Mouse (Mus musculus): ENCODE measurements around the gene Zbtb3. TPM values are rescaled to one million over a fixed set of nuclear protein-coding genes. Genes with fewer than 3 reads are reported as not detected.

The Zbtb3 gene
- total and polyA plus RNA-seq, 3 experiments: 1.2 to 2.5 (median 2.2) TPM

- Histone ChIP-seq H3K9me3 (replicated peaks; ENCODE audit: low read length) (no peaks in the 10 kb centered on the region), H3K79me2 (replicated peaks; ENCODE audit: control insufficient read depth, extremely low read depth, insufficient read depth, poor library complexity, severe bottlenecking) (no peaks in the 10 kb centered on the region), H3K9ac (ENCODE audit: insufficient read depth, low read depth) (no peak overlapping the region), H3K4me2 (ENCODE audit: insufficient read depth, low read depth, poor library complexity, severe bottlenecking) (no peak overlapping the region), H3K36me3 (replicated peaks in 1 of 2; ENCODE audit: control insufficient read depth in 1 of 2, insufficient read depth in 1 of 2, low read length in 1 of 2) (peaks cover 20 to 27% of the 10 kb centered on the region in 2 experiments), H3K4me3 (replicated peaks in 1 of 3; ENCODE audit: low read depth in 2 of 3, low read length in 2 of 3, poor library complexity in 1 of 3) (no peak overlapping the region), H3K27me3 (replicated peaks) (no peaks in the 10 kb centered on the region), H3K4me1 (ENCODE audit: control insufficient read depth in 1 of 2, insufficient read depth in 2 of 2) (no peaks in the 10 kb centered on the region), H3K27ac (ENCODE audit: insufficient read depth, low read depth) (no peak overlapping the region)
- dilution Hi-C loops (cut with MboI; ENCODE audit: extremely low pct_ligation_motif_present, extremely low pct_unique_long_range_greater_than_20kb, low sequenced_read_pairs) (no loop called here), in situ Hi-C loops (cut with MboI; ENCODE audit: low pct_ligation_motif_present, low pct_unique_long_range_greater_than_20kb, low sequenced_read_pairs) (no loop called here)
- TF ChIP-seq EP300 (IDR thresholded peaks at IDR 0.05; ENCODE audit: low read length): no peak
- TF ChIP-seq TBP (conservative IDR thresholded peaks at IDR 0.05; ENCODE audit: low read depth, low read length): no peak
- TF ChIP-seq E2F4 (IDR thresholded peaks at IDR 0.05; ENCODE audit: insufficient replicate concordance, low read depth, low read length): no peak
- TF ChIP-seq JUN (IDR thresholded peaks at IDR 0.05; ENCODE audit: insufficient read depth, low read depth, low read length): no peak
- no peak for TF ChIP-seq JUND (conservative IDR thresholded peaks at IDR 0.05; ENCODE audit: low read depth, low read length)
- no peak for TF ChIP-seq USF1 (IDR thresholded peaks at IDR 0.05; ENCODE audit: low read depth, low read length)
- peak; percentile 7 for TF ChIP-seq RAD21 (IDR thresholded peaks at IDR 0.05; ENCODE audit: low read depth, low read length)
- TF ChIP-seq SMC3 (IDR thresholded peaks at IDR 0.05; ENCODE audit: low read depth, low read length): peak; percentile 35
- TF ChIP-seq KAT2A (IDR thresholded peaks at IDR 0.05; ENCODE audit: insufficient replicate concordance, low read length): no peak
- peak in 1 of 2 experiments; percentile 47; a peak in 2 of 4 replicates for TF ChIP-seq CTCF (conservative IDR thresholded peaks at IDR 0.05 in 1 of 2, IDR thresholded peaks at IDR 0.05 in 1 of 2; ENCODE audit: low read depth in 2 of 2, low read length in 2 of 2)
- no peak for DNase-seq (ENCODE audit: extremely low read depth)
Observed at GRCm38 (mm10) chr19:8851639-8852038, 49.3 kb downstream of the Zbtb3 start.

- peaks cover 12 to 20% of the 10 kb centered on the region in 2 experiments for H3K36me3 ChIP-seq (replicated peaks in 1 of 2; ENCODE audit: control insufficient read depth in 1 of 2, insufficient read depth in 1 of 2, low read length in 1 of 2)
- no peak for DNase-seq (ENCODE audit: extremely low read depth)
- no peaks in the 10 kb centered on the region for H3K9me3 ChIP-seq (replicated peaks; ENCODE audit: low read length)
- dilution Hi-C loops (cut with MboI; ENCODE audit: extremely low pct_ligation_motif_present, extremely low pct_unique_long_range_greater_than_20kb, low sequenced_read_pairs): no loop called here
- no peaks in the 10 kb centered on the region for H3K27me3 ChIP-seq (replicated peaks)
- H3K4me3 ChIP-seq (replicated peaks in 1 of 3; ENCODE audit: low read depth in 2 of 3, low read length in 2 of 3, poor library complexity in 1 of 3): no peak overlapping the region
- in situ Hi-C loops (cut with MboI; ENCODE audit: low pct_ligation_motif_present, low pct_unique_long_range_greater_than_20kb, low sequenced_read_pairs): no loop called here
- H3K4me1 ChIP-seq (ENCODE audit: control insufficient read depth in 1 of 2, insufficient read depth in 2 of 2): no peaks in the 10 kb centered on the region
- H3K79me2 ChIP-seq (replicated peaks; ENCODE audit: control insufficient read depth, extremely low read depth, insufficient read depth, poor library complexity, severe bottlenecking): no peaks in the 10 kb centered on the region
- no peak overlapping the region for H3K27ac ChIP-seq (ENCODE audit: insufficient read depth, low read depth)
- no peak overlapping the region for H3K9ac ChIP-seq (ENCODE audit: insufficient read depth, low read depth)
- H3K4me2 ChIP-seq (ENCODE audit: insufficient read depth, low read depth, poor library complexity, severe bottlenecking): no peak overlapping the region
- TF ChIP-seq RAD21 (IDR thresholded peaks at IDR 0.05; ENCODE audit: low read depth, low read length) (no peak), JUN (IDR thresholded peaks at IDR 0.05; ENCODE audit: insufficient read depth, low read depth, low read length) (no peak), PAX5 (IDR thresholded peaks at IDR 0.05; ENCODE audit: low read length) (no peak), HCFC1 (IDR thresholded peaks at IDR 0.05; ENCODE audit: low read depth, low read length) (no peak), MAFK (IDR thresholded peaks at IDR 0.05; ENCODE audit: insufficient replicate concordance, low read length) (no peak), IRF4 (IDR thresholded peaks at IDR 0.05; ENCODE audit: low read depth, low read length) (no peak), POLR2AphosphoS2 (IDR thresholded peaks at IDR 0.05; ENCODE audit: low read depth, low read length) (no peak), RCOR1 (conservative IDR thresholded peaks at IDR 0.05; ENCODE audit: low read depth, low read length) (no peak)
Observed at GRCm38 (mm10) chr19:8852236-8852928, 50.0 kb downstream of the Zbtb3 start.
